Mouse (Mus musculus): ENCODE measurements around the gene Nkiras2.
"Not testable (repeated sequence)": the region's sequence is repeated elsewhere in the genome, so short reads cannot be mapped to it uniquely, and the experiment has no call there.

Nkiras2 gene

DNA sequence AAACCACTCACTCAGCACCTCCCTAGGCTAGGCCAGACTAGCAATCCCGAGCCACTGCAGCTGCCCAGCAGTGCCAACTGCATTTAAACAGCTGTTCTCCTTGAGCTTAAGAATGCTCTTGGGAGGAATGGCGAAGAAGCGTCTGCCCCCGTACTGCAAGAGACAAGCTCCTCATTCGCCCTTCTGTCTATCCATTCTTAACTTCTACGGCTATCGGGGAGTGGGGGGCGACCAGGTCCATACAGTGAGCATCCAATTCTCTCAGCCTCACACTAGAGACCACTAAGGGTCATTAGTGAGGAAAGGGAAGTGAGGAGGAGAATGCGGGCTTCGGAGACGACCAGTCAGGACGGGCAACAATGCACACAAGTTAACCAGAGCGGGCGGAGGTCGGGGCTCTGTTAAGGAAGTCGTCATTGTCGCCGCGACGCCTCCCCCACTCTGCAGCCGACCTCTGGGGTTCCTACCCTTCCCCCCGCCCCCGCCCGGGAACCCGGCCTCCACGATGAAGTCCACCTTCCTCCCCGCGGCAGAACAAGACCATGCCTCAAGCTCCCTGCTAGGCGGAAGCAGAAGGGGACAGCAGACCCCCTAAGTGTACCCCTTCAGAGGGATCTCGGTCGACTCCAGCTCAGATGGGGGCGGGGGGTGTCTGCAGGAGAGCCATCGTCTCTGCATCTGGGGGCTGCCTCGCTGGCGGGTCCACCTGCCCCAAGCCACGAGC, at the start of gene Nkiras2:
Gene Nkiras2, plus strand, starts transcription at position 484 of the 724 bp plus-strand sequence.
- no peak for DNase-seq

DNA sequence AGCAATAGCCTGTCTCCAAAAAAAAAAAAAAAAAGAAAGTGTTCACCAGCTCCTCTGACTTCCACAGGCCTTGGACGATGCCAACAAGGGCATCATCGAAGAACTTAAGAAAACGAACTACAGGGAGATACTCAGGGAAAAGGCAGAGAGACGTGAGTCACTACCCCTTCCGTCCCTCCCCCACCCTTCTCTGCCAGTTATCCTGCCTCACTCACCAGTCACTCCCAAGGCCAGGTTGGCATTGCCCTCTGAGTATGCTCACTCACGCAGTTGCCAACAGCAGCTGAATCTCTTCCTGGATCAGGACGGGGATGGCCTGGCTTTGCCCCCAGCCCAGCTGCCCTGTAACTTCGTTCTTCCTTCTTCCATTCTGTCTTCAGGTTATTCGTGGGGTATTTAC, 49.3 kb upstream of the Nkiras2 start:
- no peak for DNase-seq

DNA sequence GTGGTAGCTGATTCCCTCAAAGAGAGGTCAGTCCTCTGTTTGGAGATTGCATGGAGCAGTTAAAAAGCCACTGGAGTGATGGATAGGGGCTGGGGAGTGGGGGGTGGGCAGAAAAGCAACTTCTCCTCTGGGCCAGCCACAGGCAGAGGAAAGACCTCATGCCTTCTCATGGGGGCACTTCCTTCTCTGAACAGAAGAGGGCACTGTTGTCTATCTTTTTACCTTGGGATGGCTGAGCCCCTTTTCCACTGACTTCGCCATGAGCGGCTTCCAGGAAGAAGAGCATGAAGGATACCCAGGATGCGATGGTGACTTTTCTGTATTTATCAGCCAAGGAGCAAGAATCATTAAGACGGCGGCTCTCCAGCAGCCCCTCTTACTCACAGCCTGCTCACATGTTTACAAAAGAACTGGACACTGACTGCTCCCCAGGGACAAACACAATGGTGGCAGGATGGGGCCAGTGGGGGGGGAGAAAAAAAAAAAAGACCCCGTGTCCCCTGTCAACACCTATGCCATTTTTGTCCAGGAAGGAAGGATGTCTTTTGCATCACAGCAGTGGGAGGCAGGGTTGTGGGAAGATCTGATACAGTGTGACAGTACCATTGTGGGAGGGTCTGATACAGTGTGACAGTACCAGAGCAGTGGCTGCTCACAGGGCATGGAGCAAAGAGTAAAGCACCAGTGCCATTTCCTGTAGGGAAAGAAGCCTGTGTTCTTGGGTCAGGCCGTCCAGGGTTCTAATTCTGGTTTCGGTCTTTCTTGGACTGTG, 48.4 kb upstream of the Nkiras2 start:
- peak; percentile 68 for DNase-seq

DNA sequence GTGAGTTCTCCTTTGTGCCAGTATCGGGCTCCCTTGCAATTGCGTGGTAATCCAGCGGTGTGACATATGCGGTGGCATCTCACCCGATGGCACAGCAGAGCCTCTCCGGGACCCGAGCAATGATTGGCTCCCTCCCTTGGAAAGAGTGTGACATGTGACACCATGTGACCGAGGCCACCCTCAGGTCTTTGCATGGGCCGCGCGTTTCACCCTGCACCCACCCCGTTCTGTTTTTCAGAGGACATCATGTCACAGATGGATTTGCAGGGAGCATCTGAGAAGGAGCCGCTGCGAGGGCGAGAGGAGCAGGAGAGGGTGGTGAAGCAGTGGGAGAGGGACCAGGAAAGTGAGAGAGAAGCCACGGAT, 47.9 kb upstream of the Nkiras2 start:
- DNase-seq = peak; percentile 53

DNA sequence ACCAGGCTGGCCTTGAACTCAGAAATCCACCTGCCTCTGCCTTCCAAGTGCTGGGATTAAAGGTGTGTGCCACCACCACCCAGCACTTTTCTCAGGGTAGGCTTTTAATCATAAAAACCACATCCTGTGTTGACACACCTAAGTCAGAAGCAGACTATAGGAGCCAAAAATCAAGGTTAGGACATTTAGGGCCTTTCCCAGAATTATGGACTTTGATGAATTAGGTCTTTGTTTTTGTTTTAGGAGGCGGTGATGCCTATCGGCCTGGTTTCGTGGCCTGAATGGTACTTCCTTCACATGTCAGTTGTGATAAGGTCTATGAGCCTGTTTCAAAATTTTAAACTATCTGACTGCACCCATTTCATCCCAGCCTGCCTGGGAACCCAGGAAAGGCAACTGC, 44.9 kb upstream of the Nkiras2 start:
- DNase-seq = no peak

DNA sequence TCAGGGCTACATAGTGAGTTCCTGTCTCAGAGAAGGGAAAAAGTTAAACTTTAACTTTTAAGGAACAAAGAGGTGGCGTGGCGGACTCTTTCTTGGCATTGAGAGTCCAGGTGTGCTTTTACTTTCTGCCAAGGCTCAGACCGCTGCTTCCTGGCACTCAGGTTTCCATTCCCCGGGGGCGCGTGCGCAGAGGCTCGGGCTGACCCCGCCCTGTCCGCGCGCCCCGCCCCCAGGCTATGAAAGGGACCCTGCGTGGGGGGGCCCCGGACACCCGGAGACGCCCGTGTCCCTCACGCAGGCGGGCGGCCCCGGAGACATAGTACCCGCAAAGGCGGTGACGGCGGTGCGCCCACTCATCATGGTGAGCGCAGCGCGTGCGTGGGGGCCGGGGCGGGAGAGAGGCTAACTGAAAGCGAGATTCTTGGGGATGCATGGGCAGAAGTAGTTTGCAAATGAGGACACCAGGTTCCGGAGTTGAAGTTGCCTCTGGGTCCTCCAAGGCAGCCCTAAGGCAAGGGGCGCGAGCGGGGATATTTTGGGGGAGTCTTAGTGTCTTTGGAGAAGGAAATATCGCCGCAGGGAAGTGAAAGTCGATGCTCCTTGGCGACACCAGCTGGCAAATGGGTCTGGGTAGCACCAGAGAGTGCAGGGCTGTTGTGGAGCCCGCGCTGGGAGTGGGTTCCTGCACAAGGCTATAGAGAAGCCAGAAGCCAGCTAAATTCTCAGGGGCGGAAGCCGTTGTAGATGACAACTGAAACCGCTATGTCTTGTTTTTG, 44.1 kb upstream of the Nkiras2 start, which contains the start of gene Cnp:
Gene Cnp, plus strand, starts transcription at position 197 of the 776 bp plus-strand sequence.
- peak; percentile 45 for DNase-seq

DNA sequence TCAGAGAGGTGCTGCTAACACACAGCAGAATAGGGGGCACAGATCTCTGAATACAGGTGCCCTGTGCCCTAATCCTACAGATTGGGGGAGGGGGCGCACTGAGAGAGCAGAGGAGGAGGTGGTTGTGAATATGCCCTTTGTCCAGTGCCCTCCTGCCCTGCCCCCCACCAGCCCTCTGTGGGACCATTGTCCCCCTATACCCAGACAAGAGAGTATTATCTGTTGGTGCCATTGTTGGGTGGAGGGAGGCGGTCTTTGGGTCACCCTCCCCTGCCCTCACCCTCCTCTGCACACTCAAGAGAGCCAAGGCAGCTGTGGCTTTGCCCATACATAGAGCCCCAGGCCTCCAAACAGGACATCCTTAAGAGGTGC, 43.6 kb upstream of the Nkiras2 start:
- DNase-seq = peak; percentile 58

DNA sequence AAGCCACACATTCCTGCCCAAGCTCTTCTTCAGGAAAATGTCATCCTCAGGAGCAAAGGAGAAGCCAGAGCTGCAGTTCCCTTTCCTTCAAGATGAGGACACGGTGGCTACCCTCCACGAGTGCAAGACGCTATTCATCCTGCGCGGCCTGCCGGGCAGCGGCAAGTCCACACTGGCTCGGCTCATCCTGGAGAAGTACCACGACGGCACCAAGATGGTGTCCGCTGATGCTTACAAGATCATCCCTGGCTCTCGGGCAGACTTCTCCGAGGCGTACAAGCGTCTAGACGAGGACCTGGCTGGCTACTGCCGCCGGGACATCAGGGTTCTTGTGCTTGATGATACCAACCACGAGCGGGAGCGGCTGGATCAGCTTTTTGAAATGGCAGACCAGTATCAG, 42.8 kb upstream of the Nkiras2 start:
- DNase-seq = no peak

DNA sequence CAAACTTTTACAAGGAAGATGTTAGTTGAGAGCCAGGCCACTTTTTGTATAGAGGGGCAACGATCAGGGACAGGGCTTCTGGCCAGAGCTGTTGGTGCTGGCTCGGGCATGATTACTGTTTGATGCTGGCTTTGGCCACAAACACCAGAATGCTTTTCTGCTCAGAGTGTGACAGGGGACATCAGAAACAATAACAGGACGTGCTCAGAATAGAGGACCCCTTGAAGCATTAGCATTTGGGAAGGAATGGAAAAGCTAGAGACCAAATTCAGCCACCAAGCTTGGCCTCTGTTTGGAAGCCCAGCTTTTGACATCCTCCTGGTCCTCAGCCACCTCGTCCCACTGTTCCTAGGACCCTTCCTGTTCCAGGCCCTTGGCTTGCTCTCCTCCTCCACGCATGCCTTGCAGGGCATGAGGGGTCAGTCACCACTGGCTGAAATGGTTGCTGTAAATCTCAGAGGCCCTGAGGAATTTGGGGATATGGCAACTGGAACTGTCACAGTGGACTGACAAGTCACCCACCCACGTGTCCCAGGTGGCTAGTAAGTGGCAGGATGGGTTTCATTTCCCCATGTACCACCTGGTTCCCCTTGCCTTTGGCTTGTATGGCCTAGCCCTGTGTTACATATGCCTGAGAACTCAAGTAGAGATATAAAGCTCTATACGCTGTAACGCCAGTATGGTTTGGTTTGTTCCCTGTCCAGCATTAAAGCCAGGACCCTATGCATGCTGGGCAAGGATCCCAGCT, 41.0 kb upstream of the Nkiras2 start:
- DNase-seq = no peak

DNA sequence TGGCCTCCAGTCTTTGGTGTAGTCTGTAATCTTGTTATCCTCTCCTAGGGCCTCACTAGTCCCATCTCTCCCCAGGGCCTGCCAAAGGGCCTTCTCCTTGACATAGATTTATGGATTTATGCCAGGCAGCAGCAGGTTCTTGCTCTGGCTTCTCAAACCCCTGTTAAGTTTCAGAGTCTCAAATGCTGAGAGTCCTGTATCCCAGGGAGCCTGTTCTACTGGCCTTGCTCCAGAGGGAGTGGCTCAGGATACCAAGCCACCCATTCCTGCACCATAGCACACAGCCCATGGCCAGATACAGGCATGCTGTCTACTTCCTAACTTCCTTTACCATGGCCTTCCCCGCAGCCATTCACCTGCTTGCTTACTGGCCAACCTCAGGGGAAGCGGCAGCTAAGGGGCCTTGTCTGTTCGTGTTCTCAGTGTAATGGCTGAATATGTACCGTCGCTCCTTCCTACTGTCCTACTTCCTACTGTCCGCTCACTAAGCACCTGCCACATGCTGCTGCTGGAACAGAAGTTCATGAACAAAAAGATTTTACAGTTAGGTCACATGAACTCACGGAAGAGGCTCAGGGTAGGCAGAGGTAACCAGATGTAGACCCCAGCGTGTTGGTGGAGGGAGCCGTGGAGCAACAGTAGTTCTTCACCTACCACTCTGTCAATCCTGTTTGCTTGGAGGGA, 39.8 kb upstream of the Nkiras2 start:
- no peak for DNase-seq

DNA sequence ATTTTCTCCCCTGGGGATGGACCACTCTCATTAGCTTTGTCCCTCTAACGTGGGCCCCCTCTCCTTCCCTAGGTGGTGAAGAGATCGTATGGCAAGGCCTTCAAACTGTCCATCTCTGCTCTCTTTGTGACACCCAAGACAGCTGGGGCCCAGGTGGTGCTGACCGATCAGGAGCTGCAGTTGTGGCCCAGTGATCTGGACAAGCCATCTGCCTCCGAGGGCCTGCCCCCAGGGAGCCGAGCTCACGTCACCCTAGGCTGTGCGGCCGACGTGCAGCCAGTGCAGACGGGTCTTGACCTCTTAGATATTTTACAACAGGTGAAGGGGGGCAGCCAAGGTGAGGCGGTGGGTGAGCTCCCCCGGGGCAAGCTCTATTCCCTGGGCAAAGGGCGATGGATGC, 38.8 kb upstream of the Nkiras2 start:
- DNase-seq = no peak

DNA sequence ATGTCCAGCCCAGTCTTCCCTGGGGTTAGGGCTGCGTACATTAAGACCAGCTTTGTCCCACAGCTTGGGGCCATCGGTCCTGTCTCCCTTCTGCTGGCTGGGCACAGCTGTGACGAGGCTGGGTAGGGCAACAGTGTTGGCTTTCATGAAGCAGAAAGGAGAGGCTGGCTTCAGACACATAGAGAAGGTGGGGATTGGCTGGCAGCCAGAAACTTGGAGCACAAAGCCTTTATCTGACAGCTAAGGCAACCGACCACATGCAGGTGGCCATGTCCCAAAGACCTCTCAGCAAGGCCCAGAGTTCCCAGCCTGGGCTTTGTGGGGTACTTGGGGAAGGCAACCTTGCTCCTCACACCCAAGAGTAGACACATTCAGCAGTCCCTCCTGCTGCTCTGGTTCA, 37.3 kb upstream of the Nkiras2 start:
- DNase-seq = peak; percentile 46

DNA sequence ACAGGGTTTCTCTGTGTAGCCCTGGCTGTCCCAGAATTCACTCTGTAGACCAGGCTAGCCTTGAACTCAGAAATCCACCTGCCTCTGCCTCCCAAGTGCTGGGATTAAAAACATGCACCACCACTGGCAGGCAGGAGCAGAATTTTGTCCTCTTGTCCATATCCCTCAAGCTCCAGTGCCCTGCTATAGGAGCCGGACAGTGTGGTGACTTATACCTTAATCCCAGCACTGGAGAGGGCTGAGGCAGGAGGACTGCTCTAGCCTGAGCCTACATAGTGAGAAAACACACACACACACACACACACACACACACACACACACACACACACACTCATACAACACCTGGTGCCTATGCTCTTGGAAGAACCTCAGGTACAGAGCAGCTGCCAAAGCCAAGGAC, 36.6 kb upstream of the Nkiras2 start:
- not testable (repeated sequence) for DNase-seq

DNA sequence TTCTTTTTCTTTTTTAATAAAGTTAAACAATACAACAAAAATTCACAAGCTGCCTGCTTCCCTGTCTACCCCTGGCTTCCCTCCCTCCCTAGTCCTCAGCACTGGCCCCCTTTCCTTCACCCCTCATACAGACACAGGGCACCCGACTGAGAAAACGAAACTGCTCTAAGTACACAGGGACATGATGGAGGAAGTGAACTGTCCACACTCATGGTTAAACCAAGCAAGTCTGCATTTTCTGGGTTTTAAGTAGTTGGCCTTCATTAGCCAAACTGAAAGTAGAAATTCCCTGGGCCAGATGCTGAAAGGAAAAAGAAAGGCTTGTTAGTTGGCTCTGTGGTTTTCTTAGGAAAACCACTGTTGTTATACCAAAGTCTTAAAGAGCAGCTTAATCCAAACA, 36.2 kb upstream of the Nkiras2 start:
- no peak for DNase-seq

DNA sequence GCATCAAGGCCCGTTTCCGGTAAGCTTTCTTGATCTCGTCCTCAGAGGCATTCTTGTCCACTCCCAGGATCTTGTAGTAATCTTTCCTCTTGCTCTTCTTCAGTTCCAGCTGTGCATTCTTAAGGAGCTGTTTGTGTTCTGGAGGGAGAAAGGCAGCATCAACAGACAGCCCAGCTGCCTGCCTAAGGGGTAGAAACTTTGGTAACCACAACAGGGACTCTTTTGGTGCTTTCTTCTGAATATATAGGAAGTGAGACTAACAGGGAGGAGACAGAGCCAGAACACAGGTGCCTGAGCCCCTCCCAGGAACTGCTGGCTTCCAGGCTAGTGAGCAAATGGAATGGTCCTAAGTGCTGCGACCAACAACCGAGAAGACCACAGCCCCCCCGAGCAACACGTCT, 34.5 kb upstream of the Nkiras2 start:
- DNase-seq = no peak

DNA sequence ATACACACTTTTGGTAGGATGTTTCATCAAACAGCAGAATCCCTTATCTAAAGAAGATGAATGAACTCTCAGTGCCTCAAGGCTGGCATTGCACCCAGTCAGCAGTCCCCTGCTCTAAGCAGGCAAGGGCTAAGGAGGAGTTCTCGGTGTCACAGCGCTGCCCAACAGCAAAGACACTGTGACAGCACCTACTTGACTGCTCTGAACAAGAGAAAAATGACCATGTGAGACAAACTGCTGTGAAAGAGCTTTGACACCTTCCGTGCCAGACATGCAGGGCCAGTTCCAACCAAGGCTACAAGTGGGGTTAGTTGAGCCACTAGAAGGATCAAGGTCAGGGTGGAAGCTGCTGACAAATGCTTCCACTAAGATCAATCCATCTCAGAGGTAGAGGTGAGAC, 33.9 kb upstream of the Nkiras2 start:
- DNase-seq = no peak

DNA sequence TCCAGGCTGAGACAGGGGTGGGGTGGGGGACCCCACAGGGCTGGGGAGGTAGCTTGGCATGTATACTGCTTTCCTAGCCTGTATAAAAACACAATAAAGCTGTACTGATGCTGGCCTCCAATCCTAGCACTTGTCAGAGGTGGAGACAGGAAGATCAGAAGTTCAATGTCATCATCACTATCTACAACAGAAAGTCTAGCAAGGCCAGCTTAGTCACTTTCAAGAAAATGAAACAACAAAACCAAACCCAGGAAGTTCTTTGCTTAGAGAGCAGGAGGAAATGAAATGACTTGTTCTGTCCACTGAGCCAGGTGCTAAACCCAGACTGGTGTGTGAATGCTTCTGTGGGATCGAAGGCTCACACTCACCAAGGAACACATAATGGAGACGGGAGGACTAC, 30.6 kb upstream of the Nkiras2 start:
- DNase-seq = no peak

DNA sequence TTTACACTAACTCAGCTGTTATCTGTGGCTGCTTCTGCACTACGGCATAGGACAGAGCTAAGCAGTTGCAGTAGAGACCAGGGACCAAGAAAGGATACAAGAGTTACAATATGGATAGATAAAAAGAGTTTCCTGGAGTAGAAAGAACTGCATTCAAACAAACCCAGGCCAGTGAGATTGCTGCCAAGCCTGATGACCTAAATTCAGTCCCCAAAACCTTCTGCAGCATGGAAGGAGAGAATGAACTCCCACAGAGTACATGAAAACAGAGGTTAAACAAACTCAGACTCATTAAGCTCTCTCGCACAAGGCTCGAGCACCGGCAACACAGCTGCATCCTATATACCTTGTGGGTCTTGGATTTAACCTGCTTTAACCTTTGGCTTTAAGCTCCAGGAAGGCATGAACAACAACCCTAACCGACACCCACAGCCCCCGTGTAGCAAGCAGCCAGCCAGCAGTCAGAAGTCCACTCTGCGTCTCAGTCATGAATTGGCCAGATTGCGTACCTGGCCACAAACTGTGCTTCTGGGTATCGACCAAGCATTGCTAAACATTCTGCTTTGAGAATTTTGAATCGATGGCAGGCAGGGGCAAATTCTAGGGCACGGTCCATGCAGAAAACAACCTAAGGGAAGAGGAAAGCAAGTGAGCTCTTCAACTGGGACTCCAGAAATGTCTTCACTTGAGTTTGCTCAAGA, 26.5 kb upstream of the Nkiras2 start:
- DNase-seq = no peak

DNA sequence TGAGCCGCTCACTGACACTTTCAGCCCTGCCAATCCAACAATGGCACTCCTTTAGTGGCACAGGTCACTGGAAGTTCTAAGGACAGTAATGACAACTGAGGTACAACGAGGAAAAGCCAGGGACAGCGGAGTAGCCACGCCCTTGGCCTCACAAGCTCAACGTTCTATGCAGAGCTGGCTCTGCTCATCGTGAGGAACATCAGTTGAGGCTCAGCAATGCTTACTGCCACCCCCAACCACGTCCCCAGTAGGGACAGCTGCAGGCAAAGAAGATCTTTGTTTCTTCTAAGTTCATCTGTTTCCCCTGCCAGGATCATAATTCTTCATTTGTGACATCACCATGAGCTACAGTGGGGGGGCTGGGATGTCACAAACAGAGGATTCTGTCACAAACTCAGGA, 24.4 kb upstream of the Nkiras2 start:
- no peak for DNase-seq

DNA sequence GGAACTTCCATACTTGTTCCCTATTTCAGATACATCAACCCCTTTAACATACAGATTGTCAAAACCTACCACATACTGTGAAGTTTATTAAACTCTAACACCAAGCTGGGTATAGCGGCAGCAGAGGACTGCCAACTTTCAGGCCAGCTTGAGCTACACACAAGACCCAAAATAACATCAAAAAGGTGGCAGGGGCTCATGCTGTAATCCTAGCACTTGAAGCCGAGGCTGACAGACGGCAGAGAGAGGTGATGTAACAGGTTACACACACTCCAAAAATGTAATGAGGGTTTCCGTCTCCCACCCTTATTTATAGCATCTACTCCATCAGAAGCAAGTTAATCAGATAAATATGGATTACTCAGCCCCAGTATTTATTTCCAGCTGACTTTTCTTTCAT, 23.5 kb upstream of the Nkiras2 start:
- no peak for DNase-seq

DNA sequence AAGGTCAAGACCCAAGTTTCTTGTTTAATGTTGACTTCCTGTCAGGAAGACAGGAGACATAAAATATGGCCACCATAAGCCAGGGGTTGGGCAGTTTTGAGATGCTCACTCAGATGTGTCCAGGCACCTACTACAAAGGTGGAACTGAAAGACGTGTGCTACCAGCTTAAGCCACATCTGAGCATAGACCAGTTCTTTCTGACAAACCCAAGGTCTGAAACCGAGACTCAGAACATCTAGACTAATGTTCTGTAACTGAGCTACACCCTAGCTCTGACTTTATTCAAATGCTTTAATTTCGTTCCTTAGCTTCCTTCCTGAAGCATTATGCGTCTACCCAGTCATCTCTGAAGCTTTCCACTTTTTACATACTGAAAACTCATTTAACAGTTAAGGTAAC, 21.0 kb upstream of the Nkiras2 start:
- no peak for DNase-seq

DNA sequence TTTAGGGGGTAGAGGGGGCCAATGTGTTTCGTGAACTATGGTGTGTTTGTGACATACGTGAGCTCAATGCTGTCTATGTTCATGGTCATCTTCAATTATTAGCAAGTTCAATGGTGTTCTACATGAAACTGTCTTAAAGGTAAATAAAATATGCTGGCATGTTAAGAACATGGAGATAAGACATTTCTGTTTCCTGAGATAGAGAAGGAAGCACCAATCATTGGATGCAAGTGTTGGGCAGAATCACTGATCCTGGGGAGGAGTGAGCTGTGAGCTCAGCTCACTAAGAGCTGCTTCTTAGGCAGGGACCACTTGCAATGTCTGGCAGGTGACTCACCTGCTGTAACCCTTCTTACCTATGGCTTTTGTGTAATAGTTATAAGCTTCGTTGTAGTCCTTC, 17.7 kb upstream of the Nkiras2 start:
- no peak for DNase-seq

Measured in cerebellum, adult 11-12 months (tissue).